Mouse (Mus musculus) olfactory bulb, adult 2 months (tissue): ENCODE results near the gene Lbx1.

ENCODE experiments used
- CTCF ChIP-seq: fragments of 200-500 bp; IDR thresholded peaks from 2 replicates; pipeline ENCODE4 v1.5.1; 2012; ENCODE audit warnings: low read depth, mild to moderate bottlenecking, low read length, moderate library complexity; ENCODE audit not compliant: insufficient read depth
- POLR2A ChIP-seq: fragments of 200-500 bp; IDR thresholded peaks from 2 replicates; pipeline ENCODE4 v1.6.1; 2012; ENCODE audit warnings: mild to moderate bottlenecking, low read depth, low read length, moderate library complexity; ENCODE audit not compliant: insufficient read depth

GRCm38 (mm10) chr19:45230848-45231382, 4.7 kb downstream of the Lbx1 start:
- TF ChIP-seq CTCF, result no peak
- TF ChIP-seq POLR2A, result no peak
